Mouse (Mus musculus): Measurements from ENCODE around the gene Tcf3.

DNA sequence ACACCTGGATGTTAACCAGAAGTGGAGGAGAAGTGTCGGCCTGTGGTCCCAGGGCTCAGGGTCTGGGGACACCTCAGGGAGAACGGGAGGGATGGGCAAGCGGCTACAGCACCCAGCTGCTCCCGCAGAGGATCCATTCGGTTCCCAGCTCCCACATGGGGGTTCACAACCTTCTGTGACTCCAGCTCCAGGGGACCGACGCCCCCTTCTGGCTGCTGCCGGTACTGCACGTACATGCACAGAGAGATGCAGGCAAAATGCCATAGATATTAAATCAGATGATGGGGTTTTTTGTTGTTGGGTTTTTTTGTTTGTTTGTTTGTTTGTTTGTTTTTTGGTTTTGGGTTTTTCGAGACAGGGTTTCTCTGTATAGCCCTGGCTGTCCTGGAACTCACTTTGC, 55.7 kb downstream of the Tcf3 start:
- TF ChIP-seq GATA1 (IDR thresholded peaks at IDR 0.05; ENCODE audit: low read length) (no peak), TAL1 (IDR thresholded peaks at IDR 0.05; ENCODE audit: low read length) (no peak)

Data from erythroblast, embryonic 14.5 days (primary cell).